Comparison of ENCODE assay signal across 8 mouse cellular contexts in genomic region chr5:121841973-121842372, GRCm38 (mm10). TPM values are rescaled to one million over a fixed set of nuclear protein-coding genes. Genes with fewer than 3 reads are reported as not detected.
DNase-seq lines count a peak whose midpoint lies in the region; ATAC-seq and TF ChIP-seq lines count a peak whose summit lies in the region.

No protein-coding gene starts in this region.

- H3K36me3 ChIP-seq in liver, adult 2 months (ENCODE audit: control insufficient read depth, insufficient read depth, low read length): no peaks in the 10 kb centered on the region
- no peaks in the 10 kb centered on the region for H3K36me3 ChIP-seq in liver, embryonic 13.5 days
- no peaks in the 10 kb centered on the region for H3K36me3 ChIP-seq in neural tube, embryonic 15.5 days

- TF ChIP-seq POLR2A in liver, adult 2 months (IDR thresholded peaks at IDR 0.05; ENCODE audit: extremely low read depth, insufficient read depth, low read length): no peak

- no peaks in the 10 kb centered on the region for H3K79me2 ChIP-seq in liver, adult 2 months (ENCODE audit: control insufficient read depth, insufficient read depth, low read length)

- no peak overlapping the region for H3K27ac ChIP-seq in liver, adult 2 months (replicated peaks; ENCODE audit: insufficient read depth, low read depth, low read length)
- no peak overlapping the region for H3K27ac ChIP-seq in liver, embryonic 13.5 days
- H3K27ac ChIP-seq in neural tube, embryonic 15.5 days (replicated peaks): no peak overlapping the region

- H3K27me3 ChIP-seq in liver, adult 2 months (ENCODE audit: control insufficient read depth, insufficient read depth, low read length): no peaks in the 10 kb centered on the region
- H3K27me3 ChIP-seq in liver, embryonic 13.5 days: peaks cover 42% of the 10 kb centered on the region
- peaks cover 63% of the 10 kb centered on the region for H3K27me3 ChIP-seq in neural tube, embryonic 15.5 days (replicated peaks)

- no peaks in the 10 kb centered on the region for H3K9me3 ChIP-seq in liver, embryonic 13.5 days (replicated peaks)
- H3K9me3 ChIP-seq in neural tube, embryonic 15.5 days (replicated peaks): no peaks in the 10 kb centered on the region

- TF ChIP-seq CTCF in liver, adult 2 months (IDR thresholded peaks at IDR 0.05; ENCODE audit: low read depth, low read length): no peak

- WGBS in liver, adult 2 months: 28% methylated on average over 10 of the region's 10 CpGs
- 41% methylated on average over 10 of the region's 10 CpGs for WGBS in liver, embryonic 13.5 days (ENCODE audit: insufficient replicate concordance)
- WGBS in neural tube, embryonic 15.5 days: 45% methylated on average over 10 of the region's 10 CpGs

- H3K4me1 ChIP-seq in liver, adult 2 months (ENCODE audit: control insufficient read depth, insufficient read depth, low read length): peaks cover 16% of the 10 kb centered on the region
- H3K4me1 ChIP-seq in liver, embryonic 13.5 days (replicated peaks): peaks cover 55% of the 10 kb centered on the region
- H3K4me1 ChIP-seq in neural tube, embryonic 15.5 days: peaks cover 36% of the 10 kb centered on the region

- peak overlapping the region; percentile 89 for H3K4me2 ChIP-seq in liver, embryonic 13.5 days
- H3K4me2 ChIP-seq in neural tube, embryonic 15.5 days: no peak overlapping the region

- H3K4me3 ChIP-seq in liver, adult 2 months (ENCODE audit: insufficient read depth, low read depth, low read length): no peak overlapping the region
- no peak overlapping the region for H3K4me3 ChIP-seq in liver, embryonic 13.5 days (replicated peaks)
- no peak overlapping the region for H3K4me3 ChIP-seq in neural tube, embryonic 15.5 days (replicated peaks)

- no peak overlapping the region for H3K9ac ChIP-seq in liver, adult 2 months (ENCODE audit: low read depth, low read length)
- peak overlapping the region; percentile 75 for H3K9ac ChIP-seq in liver, embryonic 13.5 days
- H3K9ac ChIP-seq in neural tube, embryonic 15.5 days (replicated peaks): no peak overlapping the region

- peak; percentile 51 for DNase-seq in cerebellum, adult 9-11 months
- DNase-seq in cerebellum, postnatal 4 days (ENCODE audit: low spot score in 2 of 2): no peak
- DNase-seq in liver, adult 2 months (ENCODE audit: extremely low read depth, low read depth, low spot score): peak; percentile 41
- DNase-seq in liver: no peak
- peak; percentile 59 for DNase-seq in ZHBTc4 (ENCODE audit: low read depth, low spot score)
- DNase-seq in liver, embryonic 13.5 days: no peak
- no peak for DNase-seq in right cerebral cortex, adult 2 months (ENCODE audit: low spot score in 2 of 2)

- no peak for ATAC-seq in liver, embryonic 13.5 days (ENCODE audit: low read depth)
- ATAC-seq in neural tube, embryonic 15.5 days (ENCODE audit: low FRiP score): no peak

RNA-seq across cellular contexts. Expression of gene Sh2b3, which starts 4.5 kb away (rescaled TPM):
- total RNA-seq in liver, adult 2 months (2014; rRNA removed): 7.0 and 8.7 TPM in 2 replicates
- polyA plus RNA-seq in liver, adult 2 months (2012; rRNA removed): 11.1 and 14.2 TPM in 2 replicates
- 6.1 TPM in 2 replicates for polyA plus RNA-seq in liver, embryonic 13.5 days (2015; fragmentation: Nextera tagmentation; extraction: Ambion mirVana)
- polyA plus RNA-seq in neural tube, embryonic 15.5 days (2015; fragmentation: Nextera tagmentation; extraction: Ambion mirVana): 7.5 and 9.4 TPM in 2 replicates

RNA-seq across cellular contexts. Expression of gene Pheta1, which starts 6.8 kb away (rescaled TPM):
- total RNA-seq in liver, adult 2 months (2014; rRNA removed): 7.1 and 7.4 TPM in 2 replicates
- 11.6 and 12.0 TPM in 2 replicates for polyA plus RNA-seq in liver, adult 2 months (2012; rRNA removed)
- 3.7 and 4.0 TPM in 2 replicates for polyA plus RNA-seq in liver, embryonic 13.5 days (2015; fragmentation: Nextera tagmentation; extraction: Ambion mirVana)
- polyA plus RNA-seq in neural tube, embryonic 15.5 days (2015; fragmentation: Nextera tagmentation; extraction: Ambion mirVana): 33.0 and 34.7 TPM in 2 replicates

Comparison
In these comparisons a context has a peak if more than half of its experiments do, and no peak if none do; other contexts are left out.
1. DNase-seq: peak in cerebellum, adult 9-11 months (single experiment), liver, adult 2 months (single experiment) and ZHBTc4 (single experiment); none in cerebellum, postnatal 4 days (0 of 2), liver (single experiment), liver, embryonic 13.5 days (single experiment) and right cerebral cortex, adult 2 months (0 of 2).